Mouse (Mus musculus): Measurements from ENCODE around the gene Vmn2r8. TPM values are rescaled to one million over a fixed set of nuclear protein-coding genes. Genes with fewer than 3 reads are reported as not detected.
"Not testable (repeated sequence)": the region's sequence is repeated elsewhere in the genome, so short reads cannot be mapped to it uniquely, and the experiment has no call there.

Vmn2r8 gene
- not detected in 2 replicates for total RNA-seq (2021)
- long read RNA-seq, experiment 1: 0 reads
- long read RNA-seq, experiment 2: 0 reads

GRCm38 (mm10) chr5:108808750-108809149, at the start of gene Vmn2r8:
Gene Vmn2r8 (minus strand): TSS chr5:108808850.
- DNase-seq: not testable (repeated sequence)

GRCm38 (mm10) chr5:108852501-108852900, 43.9 kb upstream of the Vmn2r8 start, which contains the start of gene Vmn2r9:
Gene Vmn2r9 (minus strand): TSS chr5:108852601.
- DNase-seq: not testable (repeated sequence)

DNA sequence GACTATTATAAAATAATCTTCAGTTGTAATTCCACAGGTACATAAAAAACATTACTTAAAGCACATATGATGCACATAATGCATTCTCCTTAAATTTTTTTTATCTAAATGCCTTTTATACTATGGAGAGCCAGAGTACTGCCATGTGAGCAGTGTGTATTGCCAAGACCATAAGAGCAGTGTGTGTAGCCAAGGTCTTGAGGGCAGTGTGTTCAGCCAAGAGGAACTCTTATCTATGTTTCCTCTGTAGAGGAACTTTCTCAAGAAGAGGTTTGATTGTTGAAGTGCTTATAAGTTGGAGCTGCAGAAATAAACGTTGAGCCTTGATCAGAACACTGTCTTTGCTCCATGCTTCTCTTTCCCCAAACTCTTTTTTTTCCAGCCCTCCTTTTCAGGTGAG, 40.8 kb upstream of the Vmn2r8 start:
- DNase-seq: no peak

GRCm38 (mm10) chr5:108836156-108836555, 27.5 kb upstream of the Vmn2r8 start:
- DNase-seq: peak; percentile 54

DNA sequence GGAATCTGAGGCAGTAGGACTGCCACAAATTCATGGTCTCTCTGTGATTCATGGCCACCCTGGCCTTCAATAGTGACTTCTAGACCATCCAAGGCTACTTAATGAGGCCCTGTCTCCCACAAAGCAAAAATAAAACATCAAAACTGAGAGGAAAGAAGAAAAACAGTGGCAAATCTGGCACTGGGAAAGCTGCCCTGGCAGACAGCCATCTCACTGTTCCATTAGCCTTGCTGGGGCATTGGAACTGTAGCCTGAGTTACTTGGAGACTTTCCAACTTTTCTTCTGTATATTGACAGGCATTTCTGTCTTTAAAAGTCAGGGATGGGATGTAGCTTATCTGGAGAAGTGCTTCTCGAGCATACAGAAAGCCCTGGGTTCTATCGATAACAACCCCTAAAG, 14.6 kb upstream of the Vmn2r8 start:
- DNase-seq: peak; percentile 79

GRCm38 (mm10) chr5:108803646-108804045, 5.0 kb downstream of the Vmn2r8 start:
- DNase-seq: peak; percentile 4

- not testable (repeated sequence) for DNase-seq
These were observed 13.4 kb downstream of the Vmn2r8 start, which contains the start of gene Tmed11 for GRCm38 (mm10) chr5:108795263-108795662. Gene Tmed11 (minus strand): TSS chr5:108795363.

DNA sequence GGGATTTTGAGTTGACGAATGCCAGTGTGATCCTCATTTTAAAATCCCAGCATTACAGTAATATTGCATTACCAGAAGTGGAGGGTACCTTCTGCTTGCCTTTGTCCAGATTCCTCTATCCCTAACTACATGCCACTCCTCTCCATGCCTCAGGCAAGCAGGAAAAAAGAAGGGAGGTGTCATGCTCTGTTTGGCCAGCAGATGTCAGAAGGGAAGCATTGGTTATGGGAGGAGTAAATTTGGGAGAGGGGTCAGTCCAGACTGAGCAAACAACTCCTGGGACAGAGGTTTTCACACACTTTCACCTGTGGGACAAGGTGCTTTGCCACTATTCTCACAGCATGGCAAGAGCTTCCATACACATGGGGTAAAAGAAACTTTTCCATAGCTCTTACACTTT, 18.3 kb downstream of the Vmn2r8 start:
- DNase-seq: peak; percentile 47

DNA sequence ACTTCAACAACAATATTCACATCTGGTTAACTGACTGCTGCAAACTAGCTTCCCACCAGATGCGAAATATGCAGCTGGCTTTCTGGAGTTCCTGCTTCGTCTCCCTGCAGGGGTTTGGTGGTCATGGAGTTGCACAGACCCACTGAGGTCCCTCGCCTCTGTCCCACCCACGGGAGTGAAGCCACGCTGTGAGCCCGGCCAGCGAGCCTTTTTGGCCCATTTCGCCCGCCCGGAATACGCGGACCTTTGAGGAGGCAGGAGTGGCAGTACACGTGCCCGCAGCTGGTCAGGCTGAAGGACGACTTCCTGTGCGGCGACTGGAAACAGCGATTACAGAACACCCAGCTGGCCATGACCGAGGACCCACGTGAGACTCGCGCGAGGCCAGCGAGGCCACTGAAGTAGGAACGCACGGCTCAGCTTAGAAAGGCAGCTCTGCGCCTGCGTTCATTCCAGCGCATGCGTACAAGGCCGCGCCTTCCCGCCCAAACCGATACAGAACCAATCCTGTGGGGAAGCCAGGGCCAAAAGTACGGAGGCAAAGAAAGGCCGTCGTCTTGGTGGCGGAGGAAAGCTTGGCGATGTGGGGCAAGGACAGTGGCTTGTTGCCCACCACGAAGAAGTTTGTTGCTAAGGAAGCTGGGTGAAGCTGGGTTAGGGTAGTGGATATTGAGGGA, 33.9 kb downstream of the Vmn2r8 start, which contains the start of gene Rnf212:
Gene Rnf212 (minus strand): TSS at position 353 of the 677 bp plus-strand sequence.
- DNase-seq: no peak

DNA sequence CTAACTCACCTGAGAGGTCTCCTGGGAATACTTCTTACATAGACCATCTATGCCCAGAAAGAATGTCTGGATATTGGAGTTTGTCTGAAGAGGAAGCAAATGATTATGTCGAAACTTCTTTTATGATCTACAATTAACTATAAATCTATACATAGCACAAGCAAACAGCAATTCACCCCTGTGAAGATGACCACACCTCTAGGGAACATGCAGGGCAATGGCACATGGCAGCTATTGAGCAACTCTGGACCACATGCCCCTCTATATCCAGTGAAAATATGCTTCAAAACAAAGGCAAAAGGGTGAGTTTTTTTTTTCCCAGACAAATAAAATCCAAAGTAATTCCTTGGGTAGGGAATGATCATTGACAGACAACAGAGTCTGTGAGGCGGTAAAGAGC, 48.6 kb downstream of the Vmn2r8 start:
- DNase-seq: no peak

- peak; percentile 50 for DNase-seq
These were observed 50.3 kb downstream of the Vmn2r8 start for GRCm38 (mm10) chr5:108758396-108758795.

DNA sequence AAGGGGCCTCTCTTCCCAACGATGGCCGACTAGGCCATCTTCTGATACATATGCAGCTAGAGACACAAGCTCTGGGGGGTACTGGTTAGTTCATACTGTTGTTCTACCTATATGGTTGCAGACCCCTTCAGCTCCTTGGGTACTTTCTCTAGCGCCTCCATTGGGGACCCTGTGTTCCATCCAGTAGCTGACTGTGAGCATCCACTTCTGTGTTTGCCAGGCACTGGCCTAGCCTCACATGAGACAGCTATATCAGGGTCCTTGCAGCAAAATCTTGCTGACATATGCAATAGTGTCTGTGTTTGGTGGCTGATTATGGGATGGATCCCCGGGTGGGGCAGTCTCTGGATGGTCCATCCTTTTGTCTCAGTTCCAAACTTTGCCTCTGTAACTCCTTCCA, 57.4 kb downstream of the Vmn2r8 start:
- not testable (repeated sequence) for DNase-seq

GRCm38 (mm10) chr5:108750328-108751210, 58.1 kb downstream of the Vmn2r8 start:
- DNase-seq: no peak

GRCm38 (mm10) chr5:108744629-108745028, 64.0 kb downstream of the Vmn2r8 start:
- no peak for DNase-seq

DNA sequence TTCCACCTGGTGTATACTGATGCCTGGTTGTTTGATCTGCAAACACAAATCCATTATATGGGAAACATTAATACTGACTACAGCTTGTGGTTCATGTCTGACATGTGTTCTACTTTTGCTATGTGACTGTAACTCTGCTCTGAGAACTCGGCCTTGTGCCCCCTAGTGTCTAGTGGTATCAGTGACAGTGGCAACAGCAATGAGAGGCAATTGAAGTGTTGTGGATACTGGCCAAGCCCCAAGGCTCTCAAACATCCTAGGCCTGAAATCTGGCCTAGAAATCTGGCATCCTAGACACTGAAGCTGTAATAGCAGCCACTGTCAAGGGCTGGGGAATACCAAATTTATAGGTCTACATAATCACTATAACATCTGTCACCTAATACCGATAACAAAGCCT, 64.8 kb downstream of the Vmn2r8 start:
- DNase-seq: no peak

- DNase-seq: no peak
These were observed 66.1 kb downstream of the Vmn2r8 start for GRCm38 (mm10) chr5:108742596-108742995.

DNA sequence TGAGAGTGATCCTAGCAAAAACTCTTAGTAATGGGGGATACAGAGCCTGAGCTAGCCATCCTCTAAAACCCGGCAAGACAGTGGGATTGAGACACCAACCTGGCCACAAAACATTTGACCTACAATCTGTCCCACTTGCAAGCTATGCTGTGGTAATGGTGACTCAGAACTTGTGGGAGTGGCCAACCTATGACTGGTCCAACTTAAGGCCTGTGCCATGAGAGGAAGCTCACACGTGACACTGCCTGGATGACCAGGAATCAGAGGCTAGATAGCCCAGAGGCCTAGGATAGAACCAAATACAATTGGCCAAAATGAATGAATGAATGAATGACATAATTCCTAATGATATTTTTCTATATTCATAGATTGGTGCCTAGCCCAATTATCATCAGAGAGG, 66.8 kb downstream of the Vmn2r8 start:
- no peak for DNase-seq

Other genes with a start within 250 kb of the Vmn2r8 start
- 73.1 and 74.9 TPM in 2 replicates for gene Gak, start 179.1 kb downstream of the Vmn2r8 start, total RNA-seq (2021)
- 19.5 and 22.3 TPM in 2 replicates for gene Tmem175, start 179.1 kb downstream of the Vmn2r8 start, total RNA-seq (2021)
- 12.6 and 13.7 TPM in 2 replicates for gene Idua, start 148.5 kb downstream of the Vmn2r8 start, total RNA-seq (2021)
- gene Dgkq, start 139.2 kb downstream of the Vmn2r8 start, total RNA-seq (2021): 15.2 and 24.1 TPM in 2 replicates
- gene Slc26a1, start 133.3 kb downstream of the Vmn2r8 start, total RNA-seq (2021): 0.98 and 16.7 TPM in 2 replicates
- gene Fgfrl1, start 116.5 kb downstream of the Vmn2r8 start, total RNA-seq (2021): 39.0 and 44.7 TPM in 2 replicates
- gene Rnf212, start 33.9 kb downstream of the Vmn2r8 start, total RNA-seq (2021): 0.56 TPM in 1 of 2 replicates, not detected in the other
- not detected in 2 replicates for gene Tmed11, start 13.5 kb downstream of the Vmn2r8 start, total RNA-seq (2021)
- gene Vmn2r9, start 43.8 kb upstream of the Vmn2r8 start, total RNA-seq (2021): not detected in 2 replicates
- gene Vmn2r10, start 197.7 kb upstream of the Vmn2r8 start, total RNA-seq (2021): not detected in 2 replicates